Mouse (Mus musculus): ENCODE data around the gene Numa1.
A peak's percentile ranks its signal among the peaks of the same experiment; 100 is the strongest.
"Not testable (repeated sequence)": the region's sequence is repeated elsewhere in the genome, so short reads cannot be mapped to it uniquely, and the experiment has no call there.

Numa1 gene

DNA sequence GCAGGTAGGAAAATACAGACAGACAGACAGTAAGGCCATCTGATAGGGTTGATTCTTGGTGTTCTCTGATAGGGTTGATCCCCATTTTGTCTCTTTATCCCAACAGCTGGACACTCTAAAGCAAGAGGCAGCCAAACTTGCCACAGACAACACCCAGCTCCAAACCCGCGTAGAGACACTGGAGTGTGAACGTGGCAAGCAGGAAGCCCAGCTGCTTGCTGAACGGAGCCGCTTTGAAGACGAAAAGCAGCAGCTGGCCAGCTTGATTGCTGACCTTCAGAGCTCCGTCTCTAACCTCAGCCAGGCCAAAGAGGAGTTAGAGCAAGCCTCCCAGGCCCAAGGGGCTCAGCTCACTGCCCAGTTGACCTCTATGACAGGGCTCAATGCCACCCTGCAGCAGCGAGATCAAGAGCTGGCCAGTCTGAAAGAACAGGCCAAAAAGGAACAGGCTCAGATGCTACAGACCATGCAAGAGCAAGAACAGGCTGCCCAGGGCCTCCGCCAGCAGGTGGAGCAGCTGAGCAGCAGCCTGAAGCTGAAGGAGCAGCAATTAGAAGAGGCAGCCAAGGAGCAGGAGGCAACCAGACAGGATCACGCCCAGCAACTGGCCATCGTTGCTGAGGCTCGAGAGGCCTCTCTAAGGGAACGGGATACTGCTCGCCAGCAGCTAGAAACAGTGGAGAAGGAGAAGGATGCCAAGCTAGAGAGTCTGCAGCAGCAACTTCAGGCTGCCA is 64.5 kb downstream of the Numa1 start:
- DNase-seq, result peak; percentile 81

DNA sequence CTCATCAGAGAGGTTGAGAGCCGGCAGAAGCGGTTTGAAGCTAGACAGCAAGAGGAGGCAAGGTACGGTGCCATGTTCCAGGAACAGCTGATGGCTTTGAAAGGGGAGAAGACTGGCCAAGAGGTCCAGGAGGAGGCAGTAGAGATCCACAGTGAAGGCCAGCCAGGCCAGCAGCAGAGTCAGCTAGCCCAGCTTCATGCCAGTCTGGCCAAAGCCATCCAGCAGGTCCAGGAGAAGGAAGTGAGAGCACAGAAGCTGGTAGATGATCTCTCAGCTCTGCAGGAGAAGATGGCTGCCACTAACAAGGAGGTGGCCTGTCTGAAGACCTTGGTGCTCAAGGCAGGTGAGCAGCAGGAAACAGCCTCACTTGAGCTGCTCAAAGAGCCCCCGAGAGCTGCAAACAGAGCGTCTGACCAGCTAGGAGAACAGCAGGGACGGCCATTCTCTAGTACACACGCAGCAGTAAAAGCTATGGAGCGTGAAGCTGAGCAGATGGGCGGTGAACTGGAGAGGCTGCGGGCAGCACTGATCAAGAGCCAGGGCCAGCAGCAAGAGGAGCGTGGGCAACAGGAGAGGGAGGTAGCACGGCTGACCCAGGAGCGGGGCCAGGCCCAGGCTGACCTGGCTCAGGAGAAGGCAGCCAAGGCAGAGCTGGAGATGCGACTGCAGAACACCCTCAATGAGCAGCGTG is 65.7 kb downstream of the Numa1 start:
- DNase-seq, result no peak

- no peak for DNase-seq
These were observed 66.4 kb downstream of the Numa1 start for GRCm38 (mm10) chr7:102000296-102000695.

GRCm38 (mm10) chr7:102000921-102001630 is 67.2 kb downstream of the Numa1 start:
- no peak for DNase-seq

- no peak for DNase-seq
These were observed 72.6 kb downstream of the Numa1 start for GRCm38 (mm10) chr7:102006520-102006919.

GRCm38 (mm10) chr7:102011855-102012254 is 77.9 kb downstream of the Numa1 start:
- no peak for DNase-seq

DNA sequence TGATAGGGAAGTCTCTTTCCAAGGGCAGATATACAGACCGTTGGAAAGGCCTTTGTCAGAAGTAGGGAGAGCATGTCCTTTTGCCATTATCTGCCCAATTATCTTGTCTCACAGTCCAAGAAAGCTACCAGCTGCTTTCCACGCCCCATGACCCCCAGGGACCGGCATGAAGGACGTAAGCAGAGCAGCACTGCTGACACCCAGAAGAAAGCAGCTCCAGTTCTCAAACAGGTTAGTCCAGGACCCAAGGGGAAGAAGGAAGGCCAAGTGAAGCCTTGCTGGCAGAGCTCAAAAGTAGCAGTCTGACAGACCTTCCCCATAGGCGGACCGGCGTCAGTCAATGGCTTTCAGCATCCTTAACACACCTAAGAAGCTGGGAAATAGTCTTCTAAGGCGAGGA is 79.5 kb downstream of the Numa1 start:
- no peak for DNase-seq

GRCm38 (mm10) chr7:102014995-102015394 is 81.1 kb downstream of the Numa1 start:
- no peak for DNase-seq

- no peak for DNase-seq
These were observed 83.0 kb downstream of the Numa1 start for GRCm38 (mm10) chr7:102016936-102017335.

DNA sequence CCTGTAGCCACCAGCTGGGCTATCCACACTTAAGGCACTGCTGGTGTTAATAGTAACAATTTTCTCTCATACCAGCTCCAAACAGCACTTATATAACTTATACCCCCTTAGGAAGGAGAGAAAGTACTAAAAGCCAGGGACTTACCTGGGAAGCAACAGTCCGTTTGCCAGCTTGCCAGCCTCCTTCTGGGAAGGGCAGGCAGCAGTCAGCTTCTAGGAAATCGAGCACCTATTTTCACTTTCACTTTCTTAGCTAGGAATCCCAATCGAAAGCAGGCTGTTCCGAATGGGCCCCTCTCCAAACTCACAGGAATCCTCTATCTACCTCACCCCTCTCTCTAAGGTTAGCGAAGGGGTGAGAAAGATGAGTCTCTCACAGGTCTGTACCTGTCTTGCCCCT is 83.5 kb downstream of the Numa1 start:
- DNase-seq, result no peak

GRCm38 (mm10) chr7:102018034-102018433 is 84.1 kb downstream of the Numa1 start:
- DNase-seq, result no peak

DNA sequence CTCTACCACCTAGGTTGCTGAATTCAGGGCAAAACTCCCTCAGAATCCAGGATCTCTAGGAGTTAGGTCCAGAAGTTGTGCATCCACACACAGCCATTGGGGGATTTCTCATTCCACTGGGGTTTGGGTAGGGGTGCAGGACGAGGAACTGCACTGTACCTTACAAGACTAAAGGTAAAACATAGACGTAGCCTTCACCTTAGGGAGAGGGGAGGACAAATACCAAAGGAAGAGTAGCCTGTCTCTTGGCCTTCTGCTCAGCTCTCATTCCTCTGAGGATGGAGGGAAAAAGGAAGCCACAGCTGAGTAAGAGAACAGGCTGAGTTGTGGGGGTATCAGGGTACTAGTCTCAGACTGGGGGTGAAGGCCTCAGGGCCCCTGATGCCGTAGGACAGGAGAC is 84.7 kb downstream of the Numa1 start, which contains the start of gene Il18bp:
Gene Il18bp (minus strand): TSS at position 101 of the 400 bp plus-strand sequence.
- DNase-seq, result no peak

DNA sequence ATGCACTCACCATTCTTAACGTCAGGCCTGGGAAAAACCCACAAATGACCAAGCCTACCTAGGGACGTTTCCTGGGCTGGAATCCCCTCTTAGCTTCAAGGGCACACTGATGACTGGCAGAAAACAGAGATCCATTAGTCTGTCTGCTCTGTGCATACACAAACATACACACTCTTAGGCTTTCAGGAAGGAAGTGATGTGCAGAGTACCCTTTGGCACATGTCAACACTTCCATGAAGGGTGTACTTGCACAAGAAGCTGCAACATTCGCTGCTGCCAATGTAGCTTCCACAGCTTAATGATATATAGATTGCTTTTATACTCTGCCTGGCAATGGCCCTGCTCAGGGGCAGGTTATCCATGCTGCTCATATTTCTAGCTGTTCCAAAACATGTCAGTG is 85.5 kb downstream of the Numa1 start:
- DNase-seq, result no peak

- not testable (repeated sequence) for DNase-seq
These were observed 87.0 kb downstream of the Numa1 start for GRCm38 (mm10) chr7:102020934-102021333.

GRCm38 (mm10) chr7:102023821-102024220 is 89.9 kb downstream of the Numa1 start:
- DNase-seq, result no peak

GRCm38 (mm10) chr7:102025187-102026119 is 91.5 kb downstream of the Numa1 start:
- DNase-seq, result no peak

GRCm38 (mm10) chr7:102034904-102035303 is 101.0 kb downstream of the Numa1 start:
- no peak for DNase-seq

DNA sequence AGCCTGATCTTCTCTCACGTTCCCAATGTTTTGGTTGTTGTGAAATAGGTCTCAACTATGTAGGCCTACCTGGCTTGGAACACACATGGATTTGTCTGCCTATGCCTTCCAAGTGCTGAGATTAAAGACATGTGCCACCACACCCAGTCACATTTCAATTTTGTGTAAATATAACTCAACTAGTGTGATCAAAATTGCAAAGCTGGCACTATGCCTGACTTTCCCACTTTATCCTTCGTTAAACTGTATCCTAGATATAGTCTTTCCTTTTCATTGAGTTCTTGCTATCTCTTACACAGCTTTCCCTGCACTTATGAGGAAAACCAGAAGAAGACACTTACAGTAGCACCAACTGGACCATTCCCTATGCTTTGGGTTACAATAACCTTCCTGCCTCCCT is 101.6 kb downstream of the Numa1 start:
- DNase-seq, result no peak

DNA sequence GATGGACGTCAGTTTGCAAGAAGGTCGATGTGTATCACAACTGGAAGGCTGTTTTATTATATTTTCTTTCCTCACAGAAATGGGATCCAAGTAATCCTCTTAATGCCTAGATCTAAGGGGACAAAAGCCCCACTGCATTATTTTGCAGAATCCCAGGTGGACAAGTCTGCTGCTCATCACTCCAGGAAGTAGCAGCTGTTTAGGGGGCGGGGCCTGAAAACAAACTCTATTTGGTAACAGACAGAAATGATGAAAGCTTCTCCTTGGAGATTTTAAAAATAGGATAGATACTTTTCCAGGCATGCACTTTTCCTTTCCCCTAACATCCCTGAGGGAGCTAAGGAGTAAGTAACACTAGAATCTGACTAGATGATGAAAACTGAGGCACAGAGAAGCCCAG is 103.4 kb downstream of the Numa1 start:
- no peak for DNase-seq

DNA sequence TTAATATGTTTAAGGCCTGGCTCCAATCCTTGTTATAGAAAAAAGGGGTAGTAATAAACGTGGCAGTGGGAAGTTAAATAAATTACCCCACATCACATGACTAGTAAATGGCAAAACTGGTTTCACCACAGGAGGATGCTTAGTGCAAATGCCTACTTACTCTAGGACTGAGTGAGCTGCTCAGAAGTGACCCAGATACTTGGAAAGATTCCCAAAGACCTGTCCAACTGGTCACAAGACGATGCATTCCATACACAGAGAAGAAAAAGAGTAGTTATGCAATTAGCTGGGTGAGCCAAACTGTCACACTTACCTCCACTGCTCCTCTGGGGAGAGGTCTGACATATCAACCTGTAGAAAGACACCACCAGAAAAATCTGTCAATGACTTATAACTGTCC is 108.4 kb downstream of the Numa1 start:
- DNase-seq, result no peak

DNA sequence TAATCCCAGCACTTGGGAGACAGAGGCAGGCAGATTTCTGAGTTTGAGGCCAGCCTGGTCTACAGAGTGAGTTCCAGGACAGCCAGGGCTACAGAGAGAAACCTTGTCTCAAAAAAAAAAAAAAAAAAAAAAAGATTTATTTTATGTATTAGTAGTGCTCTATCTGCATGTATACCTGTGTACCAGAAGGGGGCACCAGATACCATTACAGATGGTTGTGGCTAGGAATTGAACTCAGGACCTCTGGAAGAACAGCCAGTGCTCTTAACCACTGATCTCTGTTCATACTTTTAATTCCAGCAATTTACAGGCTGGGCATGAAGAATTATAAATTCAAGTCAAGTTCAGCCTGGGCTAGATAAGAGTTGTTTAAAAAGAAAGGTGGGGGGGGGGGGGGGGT is 114.6 kb downstream of the Numa1 start:
- peak; percentile 9 for DNase-seq

DNA sequence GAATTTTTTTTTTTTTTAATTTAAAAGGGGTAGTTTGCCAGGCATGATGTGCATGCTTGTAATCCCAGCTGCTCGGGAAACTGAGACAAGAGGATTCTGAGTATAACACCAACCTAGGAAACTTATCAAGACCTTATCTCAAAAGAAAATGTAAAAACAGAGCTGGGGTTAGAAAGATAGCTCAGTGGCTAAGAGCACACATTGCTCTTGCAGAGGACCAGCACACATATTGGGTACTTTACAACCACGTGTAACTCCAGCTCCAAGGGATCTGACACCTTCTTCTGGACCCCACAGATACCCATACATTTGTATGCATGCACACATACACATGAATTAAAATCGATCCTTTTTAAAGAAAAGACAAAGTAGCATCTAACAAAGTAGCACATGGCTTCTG is 127.4 kb downstream of the Numa1 start:
- no peak for DNase-seq

GRCm38 (mm10) chr7:102062203-102062602 is 128.3 kb downstream of the Numa1 start:
- DNase-seq, result no peak
